Mouse (Mus musculus) heart, embryonic 16.5 days (tissue): ENCODE data around the gene Cyp1b1. TPM values are rescaled to one million over a fixed set of nuclear protein-coding genes. Genes with fewer than 3 reads are reported as not detected.
A peak's percentile ranks its signal among the peaks of the same experiment; 100 is the strongest.

Experiments used
- ATAC-seq: fragments of 200-750 bp; cut with Nextera tagmentation; replicated peaks from 2 replicates; pipeline ENCODE4 v1.8.0; 2017; ENCODE audit warnings: moderate number of reproducible peaks; ENCODE audit not compliant: insufficient read depth, low FRiP score; ENCODE audit errors: extremely low read depth
- H3K27ac ChIP-seq: fragments of 300-500 bp; sonication (generic); 2 replicates; pipeline ENCODE4 v1.5.1; 2014; ENCODE audit warnings: mild to moderate bottlenecking, low read length, control low read depth, moderate library complexity
- H3K27me3 ChIP-seq: fragments of 300-500 bp; sonication (generic); 2 replicates; pipeline ENCODE4 v1.6.1; 2014; ENCODE audit warnings: low read length, mixed read lengths; ENCODE audit not compliant: control insufficient read depth, insufficient read depth
- H3K36me3 ChIP-seq: fragments of 300-500 bp; sonication (generic); 2 replicates; pipeline ENCODE4 v1.6.1; 2014; ENCODE audit not compliant: control insufficient read depth, insufficient read depth
- H3K4me1 ChIP-seq: fragments of 300-500 bp; sonication (generic); 2 replicates; pipeline ENCODE4 v1.6.1; 2014; ENCODE audit warnings: low read length, mixed read lengths; ENCODE audit not compliant: control insufficient read depth, insufficient read depth
- H3K4me2 ChIP-seq: fragments of 300-500 bp; sonication (generic); 2 replicates; pipeline ENCODE4 v1.6.1; 2014; ENCODE audit warnings: low read depth, mild to moderate bottlenecking, control low read depth, low read length
- H3K4me3 ChIP-seq: fragments of 300-500 bp; sonication (generic); 2 replicates; pipeline ENCODE4 v1.5.1; 2014; ENCODE audit warnings: mild to moderate bottlenecking, control low read depth, low read length
- H3K9ac ChIP-seq: fragments of 300-500 bp; sonication (generic); 2 replicates; pipeline ENCODE4 v1.6.1; 2014; ENCODE audit warnings: low read length, control low read depth
- H3K9me3 ChIP-seq: fragments of 300-500 bp; sonication (generic); replicated peaks from 2 replicates; pipeline ENCODE4 v1.6.1; 2016; ENCODE audit warnings: low read length; ENCODE audit not compliant: control insufficient read depth
- WGBS: fragments of 180-500 bp; shearing (Covaris S2); extraction: QIAGEN DNeasy Blood & Tissue Kit; methylation state at CpG from one replicate; pipeline ENCODE4 v1.1.7; 2014; 5-methylcytosine and 5-hydroxymethylcytosine counted together
- polyA plus RNA-seq: library from polyadenylated mRNA; unstranded; fragments of >200 nt; fragmentation: Nextera tagmentation; extraction: Ambion mirVana; gene quantifications from 2 replicates; pipeline ENCODE4 v1.2.1, GENCODE M21; 2015

Cyp1b1 gene
- polyA plus RNA-seq, 1 experiment from 2014 or later, result 2.0 TPM

- Histone ChIP-seq H3K4me2 (no peak overlapping the region), H3K9ac (no peak overlapping the region), H3K4me1 (peaks cover 18% of the 10 kb centered on the region), H3K27me3 (peaks cover 37% of the 10 kb centered on the region), H3K27ac (no peak overlapping the region), H3K4me3 (no peak overlapping the region), H3K9me3 (no peaks in the 10 kb centered on the region), H3K36me3 (no peaks in the 10 kb centered on the region)
- WGBS, result 68% methylated on average over 1 of the region's 1 CpGs
- ATAC-seq, result no peak
These were observed 5.1 kb downstream of the Cyp1b1 start for GRCm38 (mm10) chr17:79709718-79710117.

GRCm38 (mm10) chr17:79708168-79708567 is 6.7 kb downstream of the Cyp1b1 start:
- ATAC-seq, result 0 out of 2 replicates have a peak, but pooled peaks have one; percentile 41
- Histone ChIP-seq H3K4me2 (0 out of 2 replicates have a peak overlapping the region, but pooled peaks have one; percentile 9), H3K4me3 (no peak overlapping the region), H3K27me3 (peaks cover 22% of the 10 kb centered on the region), H3K36me3 (no peaks in the 10 kb centered on the region), H3K27ac (0 out of 2 replicates have a peak overlapping the region, but pooled peaks have one; percentile 37), H3K9ac (no peak overlapping the region), H3K9me3 (no peaks in the 10 kb centered on the region), H3K4me1 (peaks cover 4% of the 10 kb centered on the region)
- WGBS, result 29% methylated on average over 7 of the region's 7 CpGs

GRCm38 (mm10) chr17:79705671-79706455 is 9.0 kb downstream of the Cyp1b1 start:
- no peak overlapping the region for H3K9ac ChIP-seq

GRCm38 (mm10) chr17:79700871-79701270 is 14.0 kb downstream of the Cyp1b1 start:
- no peaks in the 10 kb centered on the region for H3K36me3 ChIP-seq
- WGBS, result 70% methylated on average over 5 of the region's 5 CpGs
- H3K4me2 ChIP-seq, result no peak overlapping the region
- ATAC-seq, result no peak
- H3K9ac ChIP-seq, result no peak overlapping the region
- H3K9me3 ChIP-seq, result no peaks in the 10 kb centered on the region
- H3K27ac ChIP-seq, result no peak overlapping the region
- no peak overlapping the region for H3K4me3 ChIP-seq
- no peaks in the 10 kb centered on the region for H3K27me3 ChIP-seq
- H3K4me1 ChIP-seq, result no peaks in the 10 kb centered on the region

More at GRCm38 (mm10) chr17:79705671-79706455, 9.0 kb downstream of the Cyp1b1 start:
- Histone ChIP-seq H3K27ac (no peak overlapping the region), H3K4me1 (no peaks in the 10 kb centered on the region), H3K4me2 (no peak overlapping the region), H3K27me3 (peaks cover 5% of the 10 kb centered on the region), H3K9me3 (no peaks in the 10 kb centered on the region), H3K36me3 (no peaks in the 10 kb centered on the region), H3K4me3 (no peak overlapping the region)
- WGBS, result 69% methylated on average over 9 of the region's 9 CpGs
- ATAC-seq, result no peak

GRCm38 (mm10) chr17:79699197-79699596 is 15.7 kb downstream of the Cyp1b1 start:
- 16% methylated on average over 1 of the region's 1 CpGs for WGBS
- H3K9ac ChIP-seq, result no peak overlapping the region
- ATAC-seq, result 0 out of 2 replicates have a peak, but pooled peaks have one; percentile 18
- H3K27me3 ChIP-seq, result no peaks in the 10 kb centered on the region
- no peaks in the 10 kb centered on the region for H3K4me1 ChIP-seq
- H3K27ac ChIP-seq, result no peak overlapping the region
- H3K4me2 ChIP-seq, result no peak overlapping the region
- H3K4me3 ChIP-seq, result no peak overlapping the region
- no peaks in the 10 kb centered on the region for H3K9me3 ChIP-seq
- H3K36me3 ChIP-seq, result no peaks in the 10 kb centered on the region

- no peak overlapping the region for H3K4me2 ChIP-seq
- no peak overlapping the region for H3K9ac ChIP-seq
- no peak for ATAC-seq
- H3K4me1 ChIP-seq, result no peaks in the 10 kb centered on the region
- H3K27ac ChIP-seq, result no peak overlapping the region
- 81% methylated on average over 6 of the region's 6 CpGs for WGBS
- no peaks in the 10 kb centered on the region for H3K27me3 ChIP-seq
- H3K9me3 ChIP-seq, result no peaks in the 10 kb centered on the region
- no peak overlapping the region for H3K4me3 ChIP-seq
- H3K36me3 ChIP-seq, result no peaks in the 10 kb centered on the region
These were observed 19.3 kb downstream of the Cyp1b1 start for GRCm38 (mm10) chr17:79695541-79695940.

GRCm38 (mm10) chr17:79695106-79695505 is 19.8 kb downstream of the Cyp1b1 start:
- no peak overlapping the region for H3K4me3 ChIP-seq
- no peak; the same call in 1 of the 2 replicates for ATAC-seq
- no peaks in the 10 kb centered on the region for H3K9me3 ChIP-seq
- no peaks in the 10 kb centered on the region for H3K36me3 ChIP-seq
- H3K4me2 ChIP-seq, result no peak overlapping the region
- H3K27me3 ChIP-seq, result no peaks in the 10 kb centered on the region
- H3K4me1 ChIP-seq, result no peaks in the 10 kb centered on the region
- H3K9ac ChIP-seq, result no peak overlapping the region
- 66% methylated on average over 4 of the region's 4 CpGs for WGBS
- no peak overlapping the region for H3K27ac ChIP-seq

- Histone ChIP-seq H3K9ac (no peak overlapping the region), H3K4me3 (no peak overlapping the region), H3K4me1 (no peaks in the 10 kb centered on the region), H3K27me3 (no peaks in the 10 kb centered on the region), H3K27ac (no peak overlapping the region), H3K4me2 (no peak overlapping the region), H3K36me3 (no peaks in the 10 kb centered on the region), H3K9me3 (no peaks in the 10 kb centered on the region)
- 48% methylated on average over 2 of the region's 2 CpGs for WGBS
- no peak for ATAC-seq
These were observed 44.0 kb downstream of the Cyp1b1 start for GRCm38 (mm10) chr17:79670837-79671236.

GRCm38 (mm10) chr17:79664106-79664417 is 50.8 kb downstream of the Cyp1b1 start:
- no peaks in the 10 kb centered on the region for H3K9me3 ChIP-seq
- no peaks in the 10 kb centered on the region for H3K27me3 ChIP-seq
- no peak overlapping the region for H3K4me2 ChIP-seq
- H3K4me3 ChIP-seq, result no peak overlapping the region
- no peaks in the 10 kb centered on the region; the same call in 1 of the 2 replicates for H3K4me1 ChIP-seq
- no peaks in the 10 kb centered on the region for H3K36me3 ChIP-seq
- no peak overlapping the region for H3K9ac ChIP-seq
- H3K27ac ChIP-seq, result no peak overlapping the region
- WGBS, result 90% methylated on average over 2 of the region's 2 CpGs
- ATAC-seq, result no peak
